Mouse (Mus musculus): ENCODE results near the gene Gm16405. TPM values are rescaled to one million over a fixed set of nuclear protein-coding genes. Genes with fewer than 3 reads are reported as not detected.
"Not testable (repeated sequence)": the region's sequence is repeated elsewhere in the genome, so short reads cannot be mapped to it uniquely, and the experiment has no call there.

Gene Gm16405
- polyA plus RNA-seq (2012; ENCODE audit: insufficient read depth, insufficient read length, low replicate concordance, missing spikeins) = not detected in 2 replicates

DNA sequence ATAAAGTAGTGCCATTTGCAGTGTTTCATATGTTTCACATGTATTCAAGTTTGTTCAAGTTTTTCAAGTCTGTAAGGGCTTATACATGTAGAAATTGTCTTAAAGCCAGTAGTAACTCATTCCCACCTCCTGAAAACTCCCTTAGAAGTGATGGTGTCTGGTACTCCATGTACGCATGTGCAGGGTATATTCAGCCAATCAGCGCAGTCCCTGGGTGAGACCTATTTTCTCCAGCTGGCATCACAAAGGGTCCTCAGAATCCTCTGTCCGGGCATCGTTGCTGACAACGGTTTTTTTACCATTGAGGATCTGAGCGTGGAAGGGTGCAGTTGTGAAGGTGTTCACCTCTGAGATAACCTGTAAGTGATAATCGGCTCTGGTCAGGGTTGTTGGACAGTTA lies at the start of gene Gm16405:
TSS of gene Gm16405 (plus strand) at position 301 of the 400 bp plus-strand sequence.
- no CpG with 5 or more reads among the region's 7 CpGs for whole genome bisulfite sequencing

More for the DNA sequence above, at the start of gene Gm16405:
- H3K4me3 ChIP-seq (ENCODE audit: insufficient read depth, low read depth, low read length); H3K27ac ChIP-seq (ENCODE audit: insufficient read depth, low read depth, low read length); H3K4me1 ChIP-seq (ENCODE audit: control insufficient read depth, insufficient read depth, low read length): not testable (repeated sequence)

Other genes starting within 250 kb of the Gm16405 start
- not detected in 2 replicates for gene Gm16430, start 91.0 kb downstream of the Gm16405 start, polyA plus RNA-seq (2012; ENCODE audit: insufficient read depth, insufficient read length, low replicate concordance, missing spikeins)